Mouse (Mus musculus): ENCODE results near the gene Plekha4. TPM values are rescaled to one million over a fixed set of nuclear protein-coding genes. Genes with fewer than 3 reads are reported as not detected.

The Plekha4 gene
- polyA plus RNA-seq, 1 experiment from 2014 or later, result 0.66 TPM

GRCm38 (mm10) chr7:45573954-45574353 lies 47.8 kb downstream of the Plekha4 start:
- 53% methylated on average over 8 of the region's 8 CpGs for WGBS (ENCODE audit: insufficient replicate concordance)
- Histone ChIP-seq H3K9me3 (replicated peaks) (no peaks in the 10 kb centered on the region), H3K36me3 (replicated peaks) (peaks cover 40% of the 10 kb centered on the region), H3K4me2 (peak overlapping the region; percentile 45), H3K4me1 (replicated peaks) (peaks cover 43% of the 10 kb centered on the region), H3K27ac (replicated peaks) (peak overlapping the region; percentile 48; the same call in 1 of the 2 replicates), H3K9ac (0 out of 2 replicates have a peak overlapping the region, but pooled peaks have one; percentile 31), H3K4me3 (replicated peaks) (peak overlapping the region; percentile 41), H3K27me3 (no peaks in the 10 kb centered on the region)
- ATAC-seq (ENCODE audit: insufficient read depth), result no peak

DNA sequence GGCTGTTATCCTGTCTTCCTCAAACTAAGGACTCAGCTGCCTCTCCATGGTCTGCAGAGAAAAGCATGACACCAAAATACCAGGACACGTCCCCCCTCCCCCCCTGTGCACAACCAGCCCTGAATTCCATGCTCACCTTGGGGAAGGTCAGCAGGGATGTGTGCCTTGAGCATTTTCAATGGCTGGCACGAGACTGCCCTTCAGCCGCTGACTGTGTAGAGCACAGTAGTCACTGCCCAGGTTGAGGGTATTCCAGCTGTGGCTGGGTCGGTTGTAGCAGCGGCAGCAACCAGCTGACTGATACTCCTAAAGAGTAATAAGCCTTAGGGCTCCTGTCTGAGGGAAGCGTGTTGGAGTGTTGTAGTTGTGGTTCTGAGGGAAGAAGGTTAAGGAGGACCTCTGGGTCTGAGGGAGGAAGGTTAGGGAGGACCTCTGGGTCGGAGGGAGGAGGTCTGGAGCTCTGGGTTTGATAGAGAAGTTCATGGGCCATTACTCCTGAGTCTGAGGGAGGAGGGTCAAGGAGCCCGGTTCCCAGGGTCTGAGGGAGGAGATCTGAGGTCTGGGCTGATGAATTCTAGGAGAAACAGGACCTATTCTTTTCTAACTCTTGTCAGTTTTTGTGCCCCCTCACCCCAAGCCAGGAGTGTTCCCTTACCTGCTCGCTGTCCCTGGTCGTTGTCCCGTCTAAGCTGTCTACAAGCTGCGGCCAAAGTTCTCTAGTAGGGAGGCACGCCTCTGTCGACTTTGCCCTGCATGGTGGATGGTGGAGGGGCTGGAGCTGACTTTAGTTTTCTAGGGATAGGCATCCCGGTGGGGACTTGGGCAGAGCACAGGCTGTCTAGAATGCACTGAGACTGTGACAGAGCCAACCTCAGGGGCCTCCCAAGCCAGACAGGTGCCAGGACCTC lies 48.6 kb downstream of the Plekha4 start:
- H3K36me3 ChIP-seq (replicated peaks), result peaks cover 40% of the 10 kb centered on the region
- H3K9ac ChIP-seq, result peak overlapping the region; percentile 31
- 69% methylated on average over 15 of the region's 15 CpGs for WGBS (ENCODE audit: insufficient replicate concordance)
- H3K4me2 ChIP-seq, result peak overlapping the region; percentile 45
- peak overlapping the region; percentile 48 for H3K27ac ChIP-seq (replicated peaks)
- peak; percentile 59 for ATAC-seq (ENCODE audit: insufficient read depth)
- no peaks in the 10 kb centered on the region for H3K9me3 ChIP-seq (replicated peaks)
- peak overlapping the region; percentile 41 for H3K4me3 ChIP-seq (replicated peaks)
- H3K4me1 ChIP-seq (replicated peaks), result peaks cover 35% of the 10 kb centered on the region
- no peaks in the 10 kb centered on the region for H3K27me3 ChIP-seq

- 73% methylated on average over 6 of the region's 6 CpGs for WGBS (ENCODE audit: insufficient replicate concordance)
Measured at GRCm38 (mm10) chr7:45585923-45586322, 59.8 kb downstream of the Plekha4 start.

GRCm38 (mm10) chr7:45587631-45588592 lies 61.8 kb downstream of the Plekha4 start:
- H3K27ac ChIP-seq (replicated peaks), result no peak overlapping the region
- ATAC-seq (ENCODE audit: insufficient read depth), result no peak
- 82% methylated on average over 23 of the region's 23 CpGs for WGBS (ENCODE audit: insufficient replicate concordance)
- H3K4me1 ChIP-seq (replicated peaks), result peaks cover 19% of the 10 kb centered on the region
- H3K9ac ChIP-seq, result no peak overlapping the region
- H3K36me3 ChIP-seq (replicated peaks), result peaks cover 35% of the 10 kb centered on the region
- no peak overlapping the region for H3K4me3 ChIP-seq (replicated peaks)
- H3K27me3 ChIP-seq, result no peaks in the 10 kb centered on the region
- no peak overlapping the region for H3K4me2 ChIP-seq
- H3K9me3 ChIP-seq (replicated peaks), result no peaks in the 10 kb centered on the region

More at GRCm38 (mm10) chr7:45585923-45586322, 59.8 kb downstream of the Plekha4 start:
- Histone ChIP-seq H3K4me3 (replicated peaks) (no peak overlapping the region), H3K9me3 (replicated peaks) (no peaks in the 10 kb centered on the region), H3K36me3 (replicated peaks) (peaks cover 44% of the 10 kb centered on the region), H3K27ac (replicated peaks) (no peak overlapping the region), H3K4me2 (no peak overlapping the region), H3K27me3 (no peaks in the 10 kb centered on the region), H3K4me1 (replicated peaks) (peaks cover 16% of the 10 kb centered on the region), H3K9ac (no peak overlapping the region)
- ATAC-seq (ENCODE audit: insufficient read depth), result no peak

DNA sequence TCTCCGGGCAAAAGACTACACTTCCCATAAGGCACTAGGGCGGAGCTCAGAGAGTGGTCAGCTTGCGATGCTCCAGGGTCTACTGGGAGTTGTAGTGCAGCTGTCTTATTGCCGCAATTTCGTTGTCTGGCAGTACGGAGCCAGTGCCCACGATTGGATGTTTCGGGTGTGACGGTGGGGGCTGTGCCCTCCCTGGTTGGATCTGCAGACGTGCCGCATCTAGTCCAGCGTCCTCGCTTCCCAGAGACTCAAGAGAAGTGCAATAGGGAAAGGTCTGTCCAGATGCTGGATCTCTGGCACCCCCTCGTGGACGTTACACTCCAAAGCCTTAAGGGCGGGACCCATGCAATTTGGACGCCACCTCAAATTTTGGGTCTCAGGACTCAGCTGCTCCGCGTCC lies 63.0 kb downstream of the Plekha4 start:
- H3K27ac ChIP-seq (replicated peaks), result no peak overlapping the region
- peaks cover 21% of the 10 kb centered on the region for H3K4me1 ChIP-seq (replicated peaks)
- WGBS (ENCODE audit: insufficient replicate concordance), result 5% methylated on average over 19 of the region's 19 CpGs
- 0 out of 2 replicates have a peak overlapping the region, but pooled peaks have one; percentile 32 for H3K9ac ChIP-seq
- H3K4me2 ChIP-seq, result peak overlapping the region; percentile 68
- H3K4me3 ChIP-seq (replicated peaks), result peak overlapping the region; percentile 50
- peaks cover 29% of the 10 kb centered on the region for H3K36me3 ChIP-seq (replicated peaks)
- ATAC-seq (ENCODE audit: insufficient read depth), result peak; percentile 85
- H3K9me3 ChIP-seq (replicated peaks), result no peaks in the 10 kb centered on the region
- no peaks in the 10 kb centered on the region for H3K27me3 ChIP-seq

DNA sequence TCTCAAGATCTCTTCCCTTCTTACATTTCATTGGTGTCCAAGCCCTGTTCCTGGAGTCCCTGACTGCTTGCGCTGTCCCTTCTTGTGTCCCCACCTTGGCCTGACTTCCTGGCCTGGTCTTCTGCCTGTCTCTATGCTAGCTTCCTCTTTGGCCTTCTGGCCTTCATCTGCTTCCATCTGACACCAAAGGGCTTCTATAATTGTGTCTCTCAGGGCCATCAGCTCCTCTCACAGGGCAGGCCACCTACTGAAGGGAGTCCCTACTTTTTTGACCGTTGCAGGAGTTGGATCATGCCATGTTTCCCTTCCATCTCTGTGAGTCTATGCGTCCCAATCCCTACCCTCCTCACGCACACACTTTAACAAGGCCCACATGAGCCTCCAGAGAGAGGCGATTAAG lies 63.8 kb downstream of the Plekha4 start:
- H3K27ac ChIP-seq (replicated peaks), result 0 out of 2 replicates have a peak overlapping the region, but pooled peaks have one; percentile 25
- 79% methylated on average over 5 of the region's 5 CpGs for WGBS (ENCODE audit: insufficient replicate concordance)
- peaks cover 24% of the 10 kb centered on the region for H3K36me3 ChIP-seq (replicated peaks)
- no peak overlapping the region for H3K4me3 ChIP-seq (replicated peaks)
- ATAC-seq (ENCODE audit: insufficient read depth), result no peak
- H3K4me2 ChIP-seq, result peak overlapping the region; percentile 68
- no peaks in the 10 kb centered on the region for H3K27me3 ChIP-seq
- peaks cover 21% of the 10 kb centered on the region for H3K4me1 ChIP-seq (replicated peaks)
- H3K9ac ChIP-seq, result no peak overlapping the region
- no peaks in the 10 kb centered on the region for H3K9me3 ChIP-seq (replicated peaks)

DNA sequence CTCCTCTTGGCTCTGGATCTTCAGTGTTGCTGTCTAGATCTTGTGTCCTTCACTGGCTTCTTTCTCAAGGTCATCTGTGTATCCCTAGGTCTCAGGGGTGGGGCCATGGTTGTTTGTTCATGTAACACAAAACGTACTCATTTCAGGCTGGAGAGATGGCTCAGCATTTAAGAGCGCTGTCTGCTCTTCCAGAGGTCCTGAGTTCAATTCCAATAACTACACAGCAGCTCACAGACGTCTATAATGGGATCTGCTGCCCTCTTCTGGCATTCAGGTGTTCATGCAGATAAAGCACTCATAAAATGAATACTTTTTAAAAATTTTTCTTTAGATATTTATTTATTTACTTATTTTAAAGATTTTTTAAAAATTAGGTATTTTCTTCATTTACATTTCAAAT lies 64.7 kb downstream of the Plekha4 start:
- Histone ChIP-seq H3K4me2 (no peak overlapping the region), H3K4me1 (replicated peaks) (peaks cover 21% of the 10 kb centered on the region), H3K4me3 (replicated peaks) (no peak overlapping the region), H3K9me3 (replicated peaks) (no peaks in the 10 kb centered on the region), H3K36me3 (replicated peaks) (peaks cover 14% of the 10 kb centered on the region), H3K9ac (no peak overlapping the region), H3K27me3 (no peaks in the 10 kb centered on the region), H3K27ac (replicated peaks) (no peak overlapping the region)
- WGBS (ENCODE audit: insufficient replicate concordance), result 51% methylated on average over 3 of the region's 3 CpGs
- no peak for ATAC-seq (ENCODE audit: insufficient read depth)

DNA sequence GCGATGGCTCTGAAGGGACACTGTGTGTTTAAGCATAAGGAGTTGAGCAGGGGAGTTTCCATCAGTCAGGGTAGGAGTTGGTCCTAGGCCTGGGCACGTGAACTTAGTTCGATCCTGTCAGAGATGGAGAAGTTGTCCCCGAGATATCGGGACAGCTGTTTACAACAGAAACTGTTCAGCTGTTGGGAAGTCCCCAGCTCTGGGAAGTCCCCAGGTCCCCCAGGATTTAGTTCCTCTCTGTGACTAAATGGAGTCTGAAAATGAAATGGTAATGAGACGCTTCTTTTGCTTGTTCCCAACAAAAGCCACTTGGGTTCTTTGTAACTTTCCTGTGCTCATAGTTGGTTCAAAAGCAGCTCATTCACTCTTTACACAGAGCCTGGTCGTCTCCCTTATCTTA lies 65.8 kb downstream of the Plekha4 start:
- 56% methylated on average over 7 of the region's 7 CpGs for WGBS (ENCODE audit: insufficient replicate concordance)
- Histone ChIP-seq H3K9ac (no peak overlapping the region), H3K36me3 (replicated peaks) (peaks cover 11% of the 10 kb centered on the region; the same call in 1 of the 2 replicates), H3K9me3 (replicated peaks) (no peaks in the 10 kb centered on the region), H3K4me3 (replicated peaks) (no peak overlapping the region), H3K4me1 (replicated peaks) (peaks cover 21% of the 10 kb centered on the region), H3K27me3 (no peaks in the 10 kb centered on the region), H3K27ac (replicated peaks) (no peak overlapping the region), H3K4me2 (no peak overlapping the region)
- ATAC-seq (ENCODE audit: insufficient read depth), result no peak

- ATAC-seq (ENCODE audit: insufficient read depth), result no peak
- Histone ChIP-seq H3K4me1 (replicated peaks) (peaks cover 21% of the 10 kb centered on the region), H3K27ac (replicated peaks) (no peak overlapping the region), H3K4me2 (no peak overlapping the region), H3K27me3 (no peaks in the 10 kb centered on the region), H3K9me3 (replicated peaks) (no peaks in the 10 kb centered on the region), H3K4me3 (replicated peaks) (no peak overlapping the region), H3K9ac (no peak overlapping the region), H3K36me3 (replicated peaks) (peaks cover 1% of the 10 kb centered on the region; the same call in 1 of the 2 replicates)
- 21% methylated on average over 10 of the region's 10 CpGs for WGBS (ENCODE audit: insufficient replicate concordance)
Measured at GRCm38 (mm10) chr7:45593118-45593815, 67.1 kb downstream of the Plekha4 start.

- H3K4me2 ChIP-seq, result no peak overlapping the region
- 68% methylated on average over 4 of the region's 4 CpGs for WGBS (ENCODE audit: insufficient replicate concordance)
- H3K27me3 ChIP-seq, result no peaks in the 10 kb centered on the region
- H3K27ac ChIP-seq (replicated peaks), result no peak overlapping the region
- H3K36me3 ChIP-seq (replicated peaks), result no peaks in the 10 kb centered on the region
- H3K9ac ChIP-seq, result no peak overlapping the region
- no peak for ATAC-seq (ENCODE audit: insufficient read depth)
- no peaks in the 10 kb centered on the region for H3K9me3 ChIP-seq (replicated peaks)
- H3K4me3 ChIP-seq (replicated peaks), result no peak overlapping the region
- peaks cover 12% of the 10 kb centered on the region for H3K4me1 ChIP-seq (replicated peaks)
Measured at GRCm38 (mm10) chr7:45595176-45595575, 69.0 kb downstream of the Plekha4 start.

All from liver, embryonic 15.5 days (tissue).